Mouse (Mus musculus): ENCODE results near the gene Gk.

The Gk gene

DNA sequence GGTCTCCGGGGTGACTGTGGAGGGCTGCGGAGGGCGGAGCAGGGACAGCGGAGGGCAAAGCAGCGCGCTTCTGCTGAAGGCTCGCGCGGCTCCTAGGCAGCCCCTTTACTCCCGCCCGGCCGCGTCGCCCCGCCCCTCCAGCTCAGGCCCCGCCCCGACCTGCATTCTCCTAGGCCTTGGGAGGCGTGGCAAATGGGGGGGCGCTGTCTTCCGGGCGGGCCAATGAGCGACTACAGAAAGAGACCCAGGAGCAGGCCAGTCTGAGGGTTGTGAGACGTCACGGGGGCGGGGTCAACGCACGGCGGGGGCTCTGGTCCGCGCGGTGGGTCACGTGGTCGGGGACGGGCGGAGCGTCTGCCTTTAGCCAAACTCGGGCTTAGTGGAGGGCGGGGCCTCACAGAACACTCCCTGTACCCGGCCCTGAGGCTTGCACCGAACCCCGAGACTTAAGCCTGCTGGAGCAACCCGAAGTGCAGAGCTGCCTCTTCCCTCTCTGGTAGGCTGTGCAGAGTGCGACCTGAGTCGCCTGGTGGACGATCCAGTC is at the start of gene Gk:
Gene Gk, minus strand, starts transcription at position 276 of the 544 bp plus-strand sequence.
- peak; percentile 96 for DNase-seq (ENCODE audit: low spot score in 2 of 2)

DNA sequence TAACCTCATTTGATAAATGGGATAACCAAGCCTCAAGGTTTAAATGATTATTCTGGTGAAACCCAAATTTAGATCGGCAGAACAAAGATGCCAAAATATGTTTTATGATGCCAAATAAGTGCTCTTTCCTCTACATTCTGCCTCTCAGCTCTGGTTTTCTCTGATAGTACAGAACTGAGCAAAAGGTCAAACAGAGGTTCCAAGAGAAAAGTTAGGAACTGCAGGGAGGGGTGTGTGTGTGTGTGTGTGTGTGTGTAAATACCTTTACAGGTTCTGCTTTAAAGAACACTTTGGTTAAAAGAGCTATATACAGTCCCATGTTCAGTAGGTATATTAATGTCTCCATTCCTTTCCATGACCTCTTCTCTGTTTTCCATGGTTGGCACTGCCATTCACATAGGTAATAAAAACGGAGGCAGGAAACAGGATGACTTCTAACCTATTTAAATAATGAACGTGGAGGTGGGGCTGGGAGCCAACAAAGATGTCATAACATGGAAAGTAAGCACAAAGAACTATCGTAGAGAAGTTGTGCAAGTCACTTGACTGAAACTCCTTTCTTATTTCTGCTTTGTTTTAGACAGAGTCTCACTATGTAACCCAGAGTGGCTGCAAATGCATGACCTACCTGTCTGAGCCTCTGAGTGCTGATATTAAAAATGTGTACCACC is 28.2 kb upstream of the Gk start:
- DNase-seq (ENCODE audit: low spot score in 2 of 2) = no peak

DNA sequence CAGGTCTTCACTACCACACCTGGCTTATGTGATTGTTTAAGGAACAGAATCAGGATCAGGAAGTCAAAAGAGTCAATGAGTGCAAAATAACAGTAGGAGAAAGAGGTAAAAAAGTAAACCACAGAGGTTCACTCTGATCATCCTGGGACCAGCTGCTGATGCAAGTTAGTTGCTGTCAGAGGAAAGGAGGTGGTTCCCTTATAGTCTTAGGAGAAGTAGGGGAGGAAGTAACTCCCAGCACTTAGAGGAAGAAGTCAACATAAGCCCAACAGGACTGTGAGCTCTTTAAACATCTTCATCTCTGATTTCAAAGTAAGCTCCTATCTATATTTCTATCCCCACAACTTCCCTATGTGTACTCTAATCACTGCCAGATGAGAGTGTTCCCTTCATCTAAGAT is 26.4 kb upstream of the Gk start:
- DNase-seq (ENCODE audit: low spot score in 2 of 2) = no peak

DNA sequence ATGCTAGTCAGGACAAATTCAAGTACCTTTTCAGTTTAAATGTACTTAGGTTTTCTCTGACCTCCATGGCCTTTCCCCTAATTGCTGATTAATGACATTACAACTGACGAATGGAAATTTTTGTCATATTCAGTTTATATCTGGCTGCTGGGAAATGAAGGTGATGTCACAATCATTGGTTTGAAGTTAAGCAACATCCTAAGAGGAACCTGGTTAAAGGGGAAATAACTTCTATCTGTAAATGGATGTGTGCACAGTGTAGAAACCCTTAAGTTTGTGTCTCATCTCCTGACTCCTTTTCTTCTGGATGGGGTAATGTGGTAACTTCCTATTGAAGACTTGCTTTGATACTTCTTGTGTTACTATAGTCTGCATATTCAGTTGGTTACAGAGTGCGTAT is 20.8 kb upstream of the Gk start:
- no peak for DNase-seq (ENCODE audit: low spot score in 2 of 2)

DNA sequence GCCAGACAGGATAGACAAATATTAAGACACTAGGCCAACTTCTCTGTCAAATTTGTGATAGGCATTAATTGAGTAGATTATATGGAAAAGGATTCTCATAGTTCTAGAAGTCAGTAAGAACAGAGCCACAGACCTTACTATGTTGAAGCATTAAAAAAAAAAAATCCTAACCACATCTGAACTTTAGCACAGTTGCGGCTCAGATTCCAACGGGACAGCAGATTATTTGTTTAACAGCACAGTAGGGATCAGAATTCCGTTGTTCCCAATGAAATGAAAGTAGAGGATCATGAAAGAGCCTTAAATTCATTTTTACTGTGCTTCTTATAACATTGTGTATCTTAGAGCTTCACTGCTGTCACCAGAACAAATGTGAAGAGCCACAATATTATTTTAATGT is 1.7 kb upstream of the Gk start:
- DNase-seq (ENCODE audit: low spot score in 2 of 2) = no peak

DNA sequence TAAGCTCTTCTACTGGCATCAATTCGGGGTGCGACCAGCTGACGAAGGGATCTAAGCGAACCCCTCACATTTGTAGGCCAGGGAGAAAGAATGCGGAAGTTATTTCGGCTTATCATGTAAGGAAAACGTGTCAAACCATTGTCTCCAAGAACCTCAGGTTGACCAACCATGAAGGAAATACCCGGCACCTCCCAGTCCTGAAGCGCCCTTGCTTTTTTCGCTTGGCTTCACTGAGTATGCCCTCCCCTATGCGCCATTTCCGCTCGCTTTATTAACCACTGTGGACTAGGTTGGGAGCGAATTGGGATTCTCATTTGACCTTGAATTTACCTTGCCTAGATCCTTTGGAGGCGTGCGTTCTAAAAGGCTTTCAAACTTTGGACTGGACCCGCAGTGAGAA is 522 bp upstream of the Gk start:
- DNase-seq (ENCODE audit: low spot score in 2 of 2) = no peak

DNA sequence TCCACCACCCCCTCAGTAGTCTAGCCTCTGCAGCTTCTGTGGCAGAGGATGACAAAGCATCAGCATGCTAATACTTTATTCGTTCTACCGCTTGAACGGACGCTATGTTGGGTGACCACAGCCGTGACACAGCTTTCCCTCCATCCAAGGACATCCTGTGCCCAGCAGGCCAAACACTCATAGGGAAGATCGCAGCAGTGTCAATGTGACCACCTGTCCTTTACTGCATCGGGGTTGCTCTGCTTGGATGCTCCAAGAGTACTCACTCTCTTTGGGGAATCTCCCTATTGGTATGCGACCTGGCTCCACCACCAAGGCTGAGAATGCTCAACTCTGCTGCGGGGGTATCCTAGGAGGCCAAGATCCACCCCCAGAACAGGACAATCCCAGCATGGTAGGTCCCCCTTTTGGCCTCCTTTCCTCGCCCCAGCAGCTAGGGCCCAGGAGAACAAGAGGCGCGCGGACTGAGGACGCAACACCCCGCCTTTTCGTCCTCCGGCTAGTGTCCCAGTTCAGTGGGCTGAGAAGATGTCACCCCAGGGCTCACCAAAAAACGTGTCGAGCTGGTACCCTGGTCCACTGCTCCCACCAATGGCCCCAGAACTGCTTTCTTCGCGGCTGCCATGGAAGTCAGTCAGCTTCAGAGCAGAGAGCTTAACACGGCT is 608 bp downstream of the Gk start:
- peak; percentile 5 to 13 for DNase-seq (ENCODE audit: low spot score in 2 of 2)

DNA sequence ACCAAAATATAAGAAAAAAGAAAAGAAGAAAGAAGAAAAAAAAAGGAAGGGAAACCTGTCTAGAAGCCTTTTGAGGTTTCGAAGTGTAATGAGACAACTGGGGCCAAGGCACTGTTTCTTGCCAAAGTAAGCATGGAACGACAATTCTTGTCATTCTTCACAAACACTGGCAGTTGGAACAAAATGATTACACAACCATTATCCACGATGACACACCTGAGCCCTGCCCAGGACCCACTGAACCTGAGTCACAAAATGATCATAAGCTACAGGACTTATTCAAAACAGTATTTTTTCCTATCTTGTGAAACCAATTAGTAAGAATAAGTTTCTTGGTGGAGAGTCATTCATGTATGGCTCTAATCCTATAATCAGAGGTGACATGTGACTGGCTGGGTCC is 5.3 kb downstream of the Gk start:
- no peak for DNase-seq (ENCODE audit: low spot score in 2 of 2)

DNA sequence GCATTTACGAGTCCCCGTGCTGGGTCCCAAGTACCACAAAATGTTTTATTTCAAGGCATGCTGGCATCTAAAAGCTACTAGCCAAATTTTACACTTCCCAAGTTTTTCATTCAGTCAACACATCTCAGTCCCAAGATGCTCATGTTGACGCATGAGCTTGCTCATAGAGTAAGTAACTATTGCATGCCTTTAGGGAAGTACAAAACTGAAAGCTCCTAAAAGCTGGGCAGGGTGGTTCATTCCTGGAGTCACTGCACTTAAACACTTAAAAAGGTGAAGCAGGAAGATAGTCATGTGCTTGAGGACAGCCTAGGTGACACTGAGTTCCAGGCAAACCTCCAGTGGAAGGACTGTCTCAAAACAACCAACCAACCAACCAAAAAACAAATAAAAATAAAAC is 5.9 kb downstream of the Gk start:
- no peak for DNase-seq (ENCODE audit: low spot score in 2 of 2)

DNA sequence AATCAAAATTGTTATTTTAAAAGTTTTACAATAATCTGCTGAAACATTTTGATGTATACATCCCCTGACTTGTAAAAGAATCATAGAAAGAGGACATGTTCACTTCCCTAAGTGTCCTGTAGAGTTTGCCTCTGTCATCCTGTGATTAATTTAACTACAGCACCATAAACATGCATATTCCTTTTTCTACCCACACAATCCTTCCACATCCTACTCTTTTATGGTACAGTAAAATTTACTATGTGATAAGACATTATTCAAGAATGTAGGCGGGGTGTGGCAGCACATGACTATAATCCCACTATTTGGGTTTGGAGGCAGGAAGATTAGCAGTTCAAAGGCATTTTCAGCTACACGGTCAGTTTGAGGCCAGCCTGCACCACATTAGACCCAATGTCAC is 8.0 kb downstream of the Gk start:
- DNase-seq (ENCODE audit: low spot score in 2 of 2) = no peak

DNA sequence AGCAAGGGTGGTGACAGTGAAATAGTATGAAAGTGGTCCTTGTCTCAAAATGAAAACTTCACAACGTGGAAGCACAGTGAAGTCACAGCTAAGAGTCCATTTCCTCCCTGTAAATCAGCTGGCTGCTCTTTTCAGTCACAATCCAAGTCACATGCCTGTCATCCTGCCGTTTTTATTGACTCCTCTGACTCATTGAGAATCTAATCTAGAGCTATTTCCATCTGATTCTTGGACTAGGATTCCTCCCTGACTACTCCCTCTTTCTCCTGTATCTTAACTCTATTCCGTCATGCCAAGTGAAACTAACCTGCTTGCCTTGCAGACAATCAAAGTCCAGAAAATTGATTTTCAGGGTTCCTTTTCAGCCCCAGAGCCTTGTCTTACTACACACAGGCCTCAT is 20.6 kb downstream of the Gk start:
- DNase-seq (ENCODE audit: low spot score in 2 of 2) = no peak

DNA sequence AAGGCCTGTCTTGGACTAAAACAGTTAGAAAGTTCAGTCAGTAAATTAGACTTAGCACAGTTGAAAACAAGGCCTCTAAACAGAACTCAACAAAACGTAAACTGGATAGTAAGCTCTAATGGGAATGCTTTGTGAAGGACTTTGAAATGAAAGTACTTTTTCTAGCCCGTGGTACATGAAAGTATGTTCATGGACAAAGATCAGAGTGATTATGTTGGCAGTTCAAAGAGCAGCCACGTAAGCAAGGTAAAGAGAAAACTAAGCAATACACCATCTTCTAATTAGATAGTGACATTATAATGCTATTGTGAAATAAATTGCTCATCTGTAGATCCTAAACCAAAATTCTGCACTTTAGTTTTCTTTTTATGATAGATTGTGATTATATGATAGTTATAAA is 32.8 kb downstream of the Gk start:
- no peak for DNase-seq (ENCODE audit: low spot score in 2 of 2)

DNA sequence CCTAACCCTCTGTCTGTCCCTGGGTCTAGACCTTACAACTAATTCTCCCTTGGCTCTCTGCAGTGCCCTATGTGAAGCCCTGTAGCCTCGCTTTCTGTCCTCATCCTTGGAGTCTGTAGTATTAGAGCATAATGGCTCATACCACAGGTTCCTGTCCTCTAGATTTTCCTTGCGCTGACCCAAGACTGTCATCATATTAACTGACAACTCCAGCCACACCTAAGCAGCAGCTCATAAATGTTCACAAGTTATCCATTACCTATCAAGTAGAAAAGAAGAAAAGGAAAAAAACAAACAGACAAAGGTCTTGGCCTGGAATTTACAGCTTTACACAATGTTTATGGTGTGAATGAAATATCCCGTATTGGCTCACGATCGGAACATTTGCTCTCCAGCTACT is 43.4 kb downstream of the Gk start:
- no peak for DNase-seq (ENCODE audit: low spot score in 2 of 2)

DNA sequence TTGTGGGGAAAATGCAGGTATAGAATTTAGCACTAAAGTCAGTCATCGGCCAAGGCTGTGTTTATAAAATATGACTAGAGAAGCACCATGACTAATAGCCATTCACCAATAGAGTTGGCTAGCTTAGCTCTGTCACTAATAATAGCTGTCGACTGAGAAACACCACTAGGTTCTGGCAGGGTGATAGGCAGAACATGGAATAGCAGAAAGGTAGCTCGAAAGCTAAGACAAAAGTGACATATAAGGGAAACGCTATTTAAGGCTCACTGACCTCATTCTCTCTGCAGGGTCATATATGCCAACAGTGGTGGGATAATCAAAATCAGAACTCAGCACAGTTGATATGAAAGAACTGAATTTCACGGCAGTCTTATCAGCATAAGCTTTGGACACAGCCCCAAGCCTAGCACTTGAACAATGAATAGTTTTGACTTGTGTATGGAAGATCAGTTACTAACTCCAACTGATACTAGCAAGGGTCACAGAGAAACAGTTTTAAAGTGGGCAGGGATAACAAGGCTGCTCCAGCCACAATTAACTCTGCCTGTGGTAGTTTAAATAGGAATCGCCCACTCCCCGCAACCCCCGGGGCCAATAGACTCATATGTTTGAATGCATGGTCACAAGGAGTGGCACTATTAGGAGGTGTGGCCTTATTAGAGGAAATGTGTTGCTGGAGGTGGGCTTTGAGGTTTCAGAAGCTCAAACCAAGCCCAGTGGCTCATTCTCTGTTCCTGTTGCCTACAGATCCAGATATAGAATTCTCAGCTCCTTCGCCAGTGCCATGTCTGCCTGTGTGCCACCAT is 45.3 kb downstream of the Gk start:
- DNase-seq (ENCODE audit: low spot score in 2 of 2) = no peak

DNA sequence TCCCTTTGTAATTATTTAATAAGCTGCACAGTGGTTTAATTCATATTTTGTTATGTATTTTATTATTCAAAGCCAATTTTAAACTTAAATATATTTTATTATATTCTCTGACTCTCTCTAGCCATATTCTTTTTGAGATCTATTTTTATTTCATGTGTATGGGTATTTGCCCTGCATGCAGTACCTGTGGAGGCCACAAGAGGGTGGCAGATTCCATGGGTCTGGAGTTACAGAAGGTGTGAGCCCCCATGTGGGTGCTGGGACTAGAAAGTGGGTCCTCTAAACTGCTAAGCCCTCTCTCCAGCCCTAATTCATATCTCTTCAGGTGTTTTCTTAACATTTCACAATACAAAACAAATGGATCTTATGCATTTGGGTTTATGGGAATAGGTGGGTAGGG is 55.4 kb downstream of the Gk start:
- no peak for DNase-seq (ENCODE audit: low spot score in 2 of 2)

DNA sequence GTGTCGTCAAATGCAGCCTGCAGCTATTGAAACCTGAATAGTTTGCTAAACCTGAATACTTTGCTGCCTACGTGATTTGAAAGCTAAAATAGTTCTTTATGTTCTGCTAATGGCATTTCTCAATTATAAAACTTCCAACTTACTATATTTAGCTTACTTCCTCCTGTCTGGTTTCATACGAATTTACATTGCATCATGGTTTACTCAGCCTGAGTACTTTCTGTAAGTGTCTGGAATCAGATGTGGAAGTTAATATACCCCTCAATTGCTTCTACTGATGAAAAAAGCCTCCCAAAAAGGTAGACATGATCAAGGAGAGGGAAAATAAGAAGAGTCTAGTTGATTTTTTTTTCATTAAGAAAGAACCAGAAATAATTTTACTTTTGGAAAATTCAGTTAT is 66.2 kb downstream of the Gk start:
- no peak for DNase-seq (ENCODE audit: low spot score in 2 of 2)

DNA sequence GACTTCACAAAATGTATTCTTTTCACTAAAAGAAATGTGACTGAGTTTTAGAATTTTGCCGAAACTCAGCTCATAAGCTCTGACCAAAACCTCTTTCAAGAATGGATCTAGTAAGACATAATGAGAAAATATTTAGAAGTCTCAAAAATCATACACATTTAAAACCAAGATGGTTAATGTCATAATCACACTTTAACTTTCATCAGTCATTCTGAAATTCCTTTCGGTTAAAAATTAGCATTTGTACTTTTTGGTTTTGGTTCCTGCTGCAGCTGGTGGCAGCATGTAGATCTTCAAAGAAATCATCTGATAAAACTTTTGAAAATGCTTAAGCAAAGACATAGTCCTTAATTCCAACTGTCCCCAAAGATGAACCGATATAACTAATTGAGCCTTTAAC is 70.9 kb downstream of the Gk start:
- no peak for DNase-seq (ENCODE audit: low spot score in 2 of 2)

DNA sequence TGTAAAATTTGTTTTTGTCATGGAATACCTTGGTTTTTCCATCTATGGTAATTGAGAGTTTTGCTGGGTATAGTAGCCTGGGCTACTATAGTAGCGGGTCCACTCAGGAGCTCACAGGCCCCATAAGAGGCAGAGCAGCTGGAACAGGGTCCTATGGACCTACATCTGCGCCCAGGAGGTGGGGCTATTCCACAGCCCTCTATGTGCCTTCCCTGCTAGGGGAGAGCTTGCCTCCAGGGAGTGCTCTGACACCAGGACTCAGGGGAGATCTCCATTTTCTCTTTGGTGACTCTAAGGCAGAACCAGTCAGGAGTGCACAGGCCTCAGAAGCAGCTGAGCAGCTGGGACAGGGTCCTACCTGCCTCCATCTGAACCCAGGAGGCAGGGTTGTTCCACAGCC is 92.9 kb downstream of the Gk start:
- no peak for DNase-seq (ENCODE audit: low spot score in 2 of 2)

DNA sequence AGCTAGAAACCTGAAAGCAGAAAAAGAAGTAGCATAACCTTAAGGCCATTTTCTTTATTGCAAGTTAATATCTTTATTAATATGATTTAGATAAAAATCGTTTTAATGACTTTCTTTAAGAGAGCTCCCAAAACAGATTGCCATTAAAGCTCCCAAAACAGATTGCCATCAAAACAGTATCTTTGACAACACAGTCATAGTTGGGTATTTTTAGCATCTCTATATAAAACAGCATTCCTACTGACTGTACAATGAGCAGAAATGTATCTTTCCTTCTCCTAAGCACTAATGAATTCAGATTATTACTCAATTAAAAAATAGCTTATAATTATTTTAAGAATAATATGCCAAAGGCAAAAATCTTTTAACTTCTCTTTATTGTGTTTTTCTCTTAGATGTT is 94.5 kb downstream of the Gk start:
- DNase-seq (ENCODE audit: low spot score in 2 of 2) = no peak

DNA sequence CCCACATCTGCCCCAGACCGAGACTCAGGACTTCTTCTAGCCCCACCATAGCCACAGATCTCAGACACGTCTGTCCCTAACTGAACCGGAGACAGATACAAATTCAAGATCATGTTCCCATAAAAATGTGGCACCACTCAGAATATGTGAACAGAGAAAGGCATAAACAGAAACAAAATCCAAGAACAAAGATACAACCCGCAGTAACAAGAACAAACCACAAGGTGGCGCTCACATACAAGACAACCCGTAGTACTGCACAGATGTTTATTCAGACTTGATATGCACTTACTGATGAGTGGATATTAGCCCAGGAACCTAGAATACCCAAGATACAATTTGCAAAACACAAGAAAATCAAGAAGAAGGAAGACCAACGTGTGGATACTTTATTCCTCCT is 99.8 kb downstream of the Gk start:
- peak in 1 of 2 experiments; percentile 44 for DNase-seq (ENCODE audit: low spot score in 2 of 2)

Data from frontal cortex, postnatal 14 days (tissue).